Mouse (Mus musculus) ES-E14 (cell line): ENCODE measurements around the gene Dennd4a. TPM values are rescaled to one million over a fixed set of nuclear protein-coding genes. Genes with fewer than 3 reads are reported as not detected.

ENCODE experiments used
- DNase-seq: peaks from one replicate; pipeline ENCODE4 v3.0.0-alpha.2; 2013; ENCODE audit warnings: low read depth, low spot score
- H3K27ac ChIP-seq: 2 replicates; pipeline ENCODE4 v1.5.1; 2012; ENCODE audit warnings: low read depth, mild to moderate bottlenecking, low read length, moderate library complexity, mixed read lengths; ENCODE audit not compliant: poor library complexity, insufficient read depth, severe bottlenecking
- H3K36me3 ChIP-seq: 2 replicates; pipeline ENCODE4 v1.6.1; 2012; ENCODE audit warnings: mild to moderate bottlenecking, low read length, moderate library complexity, mixed read lengths; ENCODE audit not compliant: control insufficient read depth, poor library complexity, insufficient read depth, severe bottlenecking
- H3K4me1 ChIP-seq, 2 experiments: fragments of 150-350 bp in 1 of 2; sonication (generic) in 1 of 2; 2 replicates each; pipeline ENCODE4 v1.6.1; 2012; ENCODE audit warnings: low read length in 2 of 2, mild to moderate bottlenecking in 1 of 2, mixed read lengths in 1 of 2; ENCODE audit not compliant: control insufficient read depth in 2 of 2, insufficient read depth in 2 of 2, poor library complexity in 1 of 2
- H3K4me3 ChIP-seq, 2 experiments: fragments of 150-350 bp in 1 of 2; sonication (generic) in 1 of 2; 2 replicates each; pipeline ENCODE4 v1.5.1; 2012; ENCODE audit warnings: low read length in 2 of 2, low read depth in 1 of 2, mild to moderate bottlenecking in 1 of 2, mixed read lengths in 1 of 2; ENCODE audit not compliant: insufficient read depth in 1 of 2, poor library complexity in 1 of 2, severe bottlenecking in 1 of 2
- H3K9ac ChIP-seq: 2 replicates; pipeline ENCODE4 v1.6.1; 2012; ENCODE audit warnings: low read depth, mild to moderate bottlenecking, low read length, mixed read lengths; ENCODE audit not compliant: poor library complexity, insufficient read depth, severe bottlenecking
- H3K9me3 ChIP-seq: fragments of 150-350 bp; sonication (generic); 2 replicates; pipeline ENCODE4 v1.6.1; 2012; ENCODE audit warnings: low read depth, mild to moderate bottlenecking, low read length; ENCODE audit not compliant: control insufficient read depth, insufficient read depth
- CHD2 ChIP-seq: IDR thresholded peaks from 2 replicates; pipeline ENCODE4 v1.6.1; 2014; ENCODE audit warnings: mild to moderate bottlenecking, low read depth, low read length, inconsistent platforms
- HCFC1 ChIP-seq: IDR thresholded peaks from 2 replicates; pipeline ENCODE4 v1.6.1; 2012; ENCODE audit warnings: low read length, inconsistent platforms, borderline replicate concordance; ENCODE audit not compliant: insufficient read depth
- MAFK ChIP-seq: IDR thresholded peaks from 2 replicates; pipeline ENCODE4 v1.6.1; 2014; ENCODE audit warnings: mild to moderate bottlenecking, low read depth, low read length, inconsistent platforms; ENCODE audit not compliant: insufficient read depth
- ZC3H11A ChIP-seq: IDR thresholded peaks from 2 replicates; pipeline ENCODE4 v1.6.1; 2012; ENCODE audit warnings: low read depth, mild to moderate bottlenecking, inconsistent platforms, low read length, borderline replicate concordance
- ZNF384 ChIP-seq: IDR thresholded peaks from 2 replicates; pipeline ENCODE4 v1.6.1; 2012; ENCODE audit warnings: low read depth, low read length, inconsistent platforms
- in situ Hi-C, 2 experiments: fragments of 600-800 bp; cut with MboI; formaldehyde crosslinking; loops; one replicate each; pipeline ENCODE4 v1.15.1; 2025; ENCODE audit warnings: low sequenced_read_pairs in 2 of 2, inconsistent platforms in 1 of 2; ENCODE audit not compliant: unreplicated experiment in 2 of 2
- total RNA-seq: library from RNA; depleted of rRNA; stranded (reverse); fragments of 300-350 nt; gene quantifications from 2 replicates; pipeline ENCODE4 v1.2.3, GENCODE M21; 2012

Gene Dennd4a
- total RNA-seq, 1 experiment: 3.7 TPM

DNA sequence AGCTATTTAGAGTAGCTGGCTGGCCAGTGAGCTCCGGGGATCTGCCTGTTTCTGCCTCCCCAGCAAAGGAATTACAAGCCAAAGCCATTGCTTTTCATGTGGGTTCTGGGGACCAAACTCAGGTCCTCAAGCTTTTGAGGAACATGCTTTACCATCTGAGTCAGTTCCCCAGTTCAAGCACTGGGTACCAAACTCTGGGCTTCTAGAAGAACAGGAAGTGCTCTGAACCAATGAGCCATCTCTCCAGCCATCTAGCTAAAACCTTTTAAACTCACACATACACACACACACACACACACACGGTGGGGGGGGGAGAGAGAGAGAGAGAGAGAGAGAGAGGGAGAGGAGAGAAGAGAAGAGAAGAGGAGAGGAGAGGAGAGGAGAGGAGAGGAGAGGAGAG, 12.3 kb upstream of the Dennd4a start:
- no peak for TF ChIP-seq CHD2
- TF ChIP-seq ZNF384: no peak
- no peak for TF ChIP-seq MAFK
- TF ChIP-seq HCFC1: no peak
- TF ChIP-seq ZC3H11A: no peak
- no peak overlapping the region for H3K9ac ChIP-seq
- no peaks in the 10 kb centered on the region for H3K4me1 ChIP-seq
- in situ Hi-C loops: no loop called here
- no peaks in the 10 kb centered on the region for H3K36me3 ChIP-seq
- H3K4me3 ChIP-seq: no peak overlapping the region
- H3K9me3 ChIP-seq: no peaks in the 10 kb centered on the region
- DNase-seq: no peak
- no peak overlapping the region for H3K27ac ChIP-seq

DNA sequence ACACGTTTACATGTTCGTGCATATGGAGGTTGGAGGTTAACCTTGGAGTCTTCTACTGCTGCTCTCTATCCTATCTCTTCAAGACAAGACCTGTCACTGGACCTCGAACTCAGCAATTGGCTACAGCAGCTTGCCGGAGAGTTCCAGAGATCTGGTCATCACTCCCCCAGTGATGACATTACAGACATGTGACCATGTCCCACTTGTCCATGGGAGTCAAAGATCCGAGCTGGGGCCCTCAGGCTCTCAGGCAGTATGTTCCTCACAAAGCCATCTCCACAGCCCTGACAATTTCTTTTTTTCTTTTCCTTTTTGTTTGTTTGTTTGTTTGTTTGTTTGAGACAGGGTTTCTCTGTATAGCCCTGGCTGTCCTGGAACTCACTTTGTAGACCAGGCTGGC, 11.6 kb upstream of the Dennd4a start:
- Histone ChIP-seq H3K9ac (no peak overlapping the region), H3K9me3 (no peaks in the 10 kb centered on the region), H3K4me3 (no peak overlapping the region), H3K27ac (no peak overlapping the region), H3K36me3 (no peaks in the 10 kb centered on the region), H3K4me1 (no peaks in the 10 kb centered on the region)
- TF ChIP-seq CHD2 (no peak), MAFK (no peak), ZC3H11A (no peak), ZNF384 (no peak), HCFC1 (no peak)
- in situ Hi-C loops: no loop called here
- DNase-seq: no peak

DNA sequence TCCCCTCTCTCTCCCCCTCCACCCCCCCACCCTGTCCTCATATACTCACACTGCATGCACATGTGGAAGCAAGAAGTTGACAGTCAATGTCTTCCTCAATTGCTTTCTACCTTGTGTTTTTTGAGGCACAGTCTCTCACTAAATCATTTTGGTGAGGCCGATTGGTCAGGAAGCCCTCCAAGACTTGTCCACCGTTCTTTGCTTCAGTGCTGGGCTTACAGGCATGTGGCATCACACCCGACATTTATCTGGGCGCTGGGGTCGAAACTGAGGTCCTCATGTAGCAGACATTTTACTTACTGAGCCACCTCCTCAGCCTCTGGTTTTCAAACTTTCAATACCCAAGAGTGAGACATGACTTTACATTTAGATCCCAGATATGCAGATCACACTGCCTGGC, 8.6 kb upstream of the Dennd4a start:
- no peak for TF ChIP-seq CHD2
- TF ChIP-seq ZC3H11A: no peak
- TF ChIP-seq ZNF384: no peak
- TF ChIP-seq HCFC1: no peak
- no peak for TF ChIP-seq MAFK
- H3K9ac ChIP-seq: no peak overlapping the region
- no peaks in the 10 kb centered on the region for H3K4me1 ChIP-seq
- H3K4me3 ChIP-seq: no peak overlapping the region
- no peaks in the 10 kb centered on the region for H3K36me3 ChIP-seq
- no peaks in the 10 kb centered on the region for H3K9me3 ChIP-seq
- in situ Hi-C loops: no loop called here
- DNase-seq: no peak
- no peak overlapping the region for H3K27ac ChIP-seq

DNA sequence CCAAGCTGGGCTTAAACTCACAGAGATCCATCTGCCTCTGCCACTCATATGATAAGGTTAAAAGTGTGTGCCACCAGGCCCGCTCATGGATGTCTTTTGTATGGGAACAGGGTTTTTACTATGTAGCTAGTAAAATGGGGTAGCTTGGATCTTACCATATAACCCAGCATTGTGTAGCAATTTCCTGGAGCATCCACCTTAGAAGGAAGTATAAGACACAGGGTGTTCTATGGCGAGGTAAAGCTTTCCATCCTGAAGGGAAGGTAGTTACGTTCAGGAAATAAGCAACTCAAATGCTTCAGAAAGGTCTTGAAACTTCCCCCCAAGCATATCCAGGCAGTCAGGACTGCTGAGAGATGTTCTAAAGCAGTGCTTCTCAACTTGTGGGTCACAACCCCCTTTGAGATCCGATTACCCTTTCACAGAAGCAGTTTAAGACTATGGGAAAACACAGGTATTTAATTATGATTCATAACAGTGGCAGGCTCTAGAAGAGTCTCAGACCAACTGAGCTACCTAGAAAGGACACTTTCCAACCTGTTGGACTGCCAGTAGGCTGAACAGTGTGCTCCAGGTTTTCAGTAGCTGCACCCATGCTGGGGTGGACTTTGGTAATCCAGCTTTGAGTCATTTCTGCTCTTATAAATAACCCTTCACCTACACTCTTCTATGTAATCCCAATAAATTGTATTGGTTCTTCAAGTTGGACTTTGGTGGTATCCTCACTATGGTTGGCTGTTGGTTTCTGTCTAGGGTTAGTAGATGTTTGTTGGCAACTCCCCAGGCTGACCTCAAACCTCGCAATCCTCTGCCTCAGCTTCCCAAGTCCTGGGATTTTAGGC, 7.5 kb upstream of the Dennd4a start:
- Histone ChIP-seq H3K27ac (no peak overlapping the region), H3K4me3 (no peak overlapping the region), H3K9ac (no peak overlapping the region), H3K9me3 (no peaks in the 10 kb centered on the region), H3K36me3 (no peaks in the 10 kb centered on the region), H3K4me1 (no peaks in the 10 kb centered on the region)
- TF ChIP-seq HCFC1 (no peak), ZNF384 (no peak), MAFK (no peak), ZC3H11A (no peak), CHD2 (no peak)
- in situ Hi-C loops: no loop called here
- DNase-seq: no peak
